Mouse (Mus musculus) small intestine, adult 2 months (tissue): ENCODE results near the gene Sema5b. TPM values are rescaled to one million over a fixed set of nuclear protein-coding genes. Genes with fewer than 3 reads are reported as not detected.
A peak's percentile ranks its signal among the peaks of the same experiment; 100 is the strongest.

ENCODE experiments used
- H3K27ac ChIP-seq: fragments of 200-500 bp; 2 replicates; pipeline ENCODE4 v1.5.1; 2012; ENCODE audit warnings: low read depth, low read length, control low read depth, inconsistent platforms; ENCODE audit not compliant: insufficient read depth
- H3K27me3 ChIP-seq: fragments of 200-500 bp; 2 replicates; pipeline ENCODE4 v1.6.1; 2012; ENCODE audit warnings: mild to moderate bottlenecking, moderate library complexity, low read length, inconsistent platforms; ENCODE audit not compliant: control insufficient read depth, insufficient read depth
- H3K36me3 ChIP-seq: fragments of 200-500 bp; 2 replicates; pipeline ENCODE4 v1.6.1; 2012; ENCODE audit warnings: mild to moderate bottlenecking, low read length, control low read depth, inconsistent platforms; ENCODE audit not compliant: control insufficient read depth, insufficient read depth
- H3K4me1 ChIP-seq: fragments of 200-500 bp; 2 replicates; pipeline ENCODE4 v1.6.1; 2012; ENCODE audit warnings: low read length, inconsistent platforms, mixed read lengths; ENCODE audit not compliant: control insufficient read depth, insufficient read depth, insufficient read length
- H3K4me3 ChIP-seq: fragments of 200-500 bp; 2 replicates; pipeline ENCODE4 v1.5.1; 2012; ENCODE audit warnings: low read depth, mild to moderate bottlenecking, control low read depth, inconsistent platforms, low read length, moderate library complexity
- CTCF ChIP-seq: fragments of 200-500 bp; IDR thresholded peaks from 2 replicates; pipeline ENCODE4 v1.5.1; 2012; ENCODE audit warnings: low read depth, mild to moderate bottlenecking, control low read depth, inconsistent platforms, low read length, moderate library complexity, mixed read lengths; ENCODE audit not compliant: insufficient replicate concordance, insufficient read length; ENCODE audit errors: extremely low read depth
- POLR2A ChIP-seq: fragments of 200-500 bp; IDR thresholded peaks from 2 replicates; pipeline ENCODE4 v1.6.1; 2012; ENCODE audit warnings: low read depth, mild to moderate bottlenecking, control low read depth, inconsistent platforms, low read length, moderate library complexity
- WGBS: fragments of 180-500 bp; shearing (Covaris S2); methylation state at CpG from one replicate; pipeline ENCODE4 v1.1.7; 2018; 5-methylcytosine and 5-hydroxymethylcytosine counted together
- polyA plus RNA-seq: library from polyadenylated mRNA; depleted of rRNA; stranded (reverse); fragments of >200 nt; gene quantifications from 2 replicates; pipeline ENCODE4 v1.2.3, GENCODE M21; 2012

The Sema5b gene
- polyA plus RNA-seq, 1 experiment, result 0.49 TPM

- Histone ChIP-seq H3K36me3 (no peaks in the 10 kb centered on the region), H3K27me3 (no peaks in the 10 kb centered on the region), H3K4me1 (no peaks in the 10 kb centered on the region), H3K27ac (no peak overlapping the region), H3K4me3 (no peak overlapping the region)
- TF ChIP-seq POLR2A, result no peak
- no peak for TF ChIP-seq CTCF
- 62% methylated on average over 3 of the region's 3 CpGs for WGBS
Observed at GRCm38 (mm10) chr16:35639505-35639904, 98.6 kb downstream of the Sema5b start.

- TF ChIP-seq CTCF (no peak), POLR2A (no peak)
- 72% methylated on average over 4 of the region's 4 CpGs for WGBS
- H3K27ac ChIP-seq, result no peak overlapping the region
- no peaks in the 10 kb centered on the region for H3K27me3 ChIP-seq
- H3K4me1 ChIP-seq, result no peaks in the 10 kb centered on the region
- no peak overlapping the region for H3K4me3 ChIP-seq
- H3K36me3 ChIP-seq, result no peaks in the 10 kb centered on the region
Observed at GRCm38 (mm10) chr16:35648862-35649261, 107.9 kb downstream of the Sema5b start.

- H3K4me3 ChIP-seq, result no peak overlapping the region
- TF ChIP-seq POLR2A (no peak), CTCF (no peak)
- no peak overlapping the region for H3K27ac ChIP-seq
- no peaks in the 10 kb centered on the region for H3K27me3 ChIP-seq
- H3K36me3 ChIP-seq, result no peaks in the 10 kb centered on the region
- WGBS, result 61% methylated on average over 6 of the region's 6 CpGs
- H3K4me1 ChIP-seq, result no peaks in the 10 kb centered on the region
Observed at GRCm38 (mm10) chr16:35652206-35652605, 111.3 kb downstream of the Sema5b start.

GRCm38 (mm10) chr16:35652706-35653105 is 111.8 kb downstream of the Sema5b start:
- H3K4me3 ChIP-seq, result no peak overlapping the region
- no peaks in the 10 kb centered on the region for H3K4me1 ChIP-seq
- H3K36me3 ChIP-seq, result no peaks in the 10 kb centered on the region
- 85% methylated on average over 3 of the region's 3 CpGs for WGBS
- 0 out of 2 replicates have a peak, but pooled peaks cover 1% of the 10 kb centered on the region for H3K27me3 ChIP-seq
- TF ChIP-seq POLR2A (no peak), CTCF (no peak)
- no peak overlapping the region for H3K27ac ChIP-seq

- H3K36me3 ChIP-seq, result no peaks in the 10 kb centered on the region
- 85% methylated on average over 5 of the region's 5 CpGs for WGBS
- H3K27ac ChIP-seq, result no peak overlapping the region
- H3K4me3 ChIP-seq, result no peak overlapping the region
- no peaks in the 10 kb centered on the region for H3K4me1 ChIP-seq
- 0 out of 2 replicates have a peak, but pooled peaks cover 3% of the 10 kb centered on the region for H3K27me3 ChIP-seq
- TF ChIP-seq POLR2A (no peak), CTCF (no peak)
Observed at GRCm38 (mm10) chr16:35653951-35654350, 113.0 kb downstream of the Sema5b start.

GRCm38 (mm10) chr16:35660222-35660621 is 119.3 kb downstream of the Sema5b start:
- 5% methylated on average over 36 of the region's 36 CpGs for WGBS
- TF ChIP-seq POLR2A, result no peak
- TF ChIP-seq CTCF, result no peak
- Histone ChIP-seq H3K27ac (no peak overlapping the region), H3K4me1 (peaks cover 5% of the 10 kb centered on the region; the same call in 1 of the 2 replicates), H3K27me3 (peaks cover 25% of the 10 kb centered on the region), H3K4me3 (peak overlapping the region; percentile 44), H3K36me3 (no peaks in the 10 kb centered on the region)

- 92% methylated on average over 9 of the region's 9 CpGs for WGBS
- no peak overlapping the region for H3K27ac ChIP-seq
Observed at GRCm38 (mm10) chr16:35663831-35664414, 123.0 kb downstream of the Sema5b start.

More at GRCm38 (mm10) chr16:35663831-35664414, 123.0 kb downstream of the Sema5b start:
- H3K4me3 ChIP-seq, result no peak overlapping the region
- H3K4me1 ChIP-seq, result peaks cover 5% of the 10 kb centered on the region; the same call in 1 of the 2 replicates
- no peak for TF ChIP-seq CTCF
- TF ChIP-seq POLR2A, result no peak
- H3K36me3 ChIP-seq, result no peaks in the 10 kb centered on the region
- peaks cover 22% of the 10 kb centered on the region for H3K27me3 ChIP-seq
